Mouse (Mus musculus): ENCODE results near the gene Pnmt. TPM values are rescaled to one million over a fixed set of nuclear protein-coding genes. Genes with fewer than 3 reads are reported as not detected.

Pnmt gene
- polyA plus RNA-seq, 1 experiment from 2014 or later: 0.54 TPM

- H3K4me3 ChIP-seq (ENCODE audit: low read depth, low read length): no peak overlapping the region
- H3K4me2 ChIP-seq (replicated peaks; ENCODE audit: low read depth, low read length): no peak overlapping the region
- no peaks in the 10 kb centered on the region for H3K4me1 ChIP-seq (replicated peaks; ENCODE audit: control insufficient read depth, insufficient read depth, low read length)
- ATAC-seq (ENCODE audit: low FRiP score) (no peak), DNase-seq (ENCODE audit: low spot score) (peak; percentile 18)
- H3K36me3 ChIP-seq (ENCODE audit: control insufficient read depth, insufficient read depth, low read length): no peaks in the 10 kb centered on the region
- H3K9me3 ChIP-seq (ENCODE audit: control insufficient read depth, low read length): no peaks in the 10 kb centered on the region
- no peak overlapping the region for H3K9ac ChIP-seq (ENCODE audit: low read depth, low read length)
- 13% methylated on average over 24 of the region's 24 CpGs for WGBS
- H3K27me3 ChIP-seq (ENCODE audit: control insufficient read depth, insufficient read depth, low read length): peaks cover 29% of the 10 kb centered on the region
- H3K27ac ChIP-seq (ENCODE audit: low read depth, low read length): no peak overlapping the region
Observed at GRCm38 (mm10) chr11:98386596-98386995, 346 bp downstream of the Pnmt start.

GRCm38 (mm10) chr11:98387056-98387577 is 867 bp downstream of the Pnmt start:
- H3K36me3 ChIP-seq (ENCODE audit: control insufficient read depth, insufficient read depth, low read length): no peaks in the 10 kb centered on the region
- no peak overlapping the region for H3K4me3 ChIP-seq (ENCODE audit: low read depth, low read length)
- H3K4me1 ChIP-seq (replicated peaks; ENCODE audit: control insufficient read depth, insufficient read depth, low read length): no peaks in the 10 kb centered on the region
- H3K27ac ChIP-seq (ENCODE audit: low read depth, low read length): no peak overlapping the region
- DNase-seq (ENCODE audit: low spot score) (no peak), ATAC-seq (ENCODE audit: low FRiP score) (no peak)
- no peaks in the 10 kb centered on the region for H3K9me3 ChIP-seq (ENCODE audit: control insufficient read depth, low read length)
- H3K27me3 ChIP-seq (ENCODE audit: control insufficient read depth, insufficient read depth, low read length): peaks cover 29% of the 10 kb centered on the region
- no peak overlapping the region for H3K9ac ChIP-seq (ENCODE audit: low read depth, low read length)
- no peak overlapping the region; the same call in 1 of the 2 replicates for H3K4me2 ChIP-seq (replicated peaks; ENCODE audit: low read depth, low read length)
- 57% methylated on average over 14 of the region's 14 CpGs for WGBS

GRCm38 (mm10) chr11:98388282-98388681 is 2.0 kb downstream of the Pnmt start:
- Histone ChIP-seq H3K4me3 (ENCODE audit: low read depth, low read length) (no peak overlapping the region), H3K27ac (ENCODE audit: low read depth, low read length) (no peak overlapping the region), H3K4me1 (replicated peaks; ENCODE audit: control insufficient read depth, insufficient read depth, low read length) (no peaks in the 10 kb centered on the region), H3K9ac (ENCODE audit: low read depth, low read length) (no peak overlapping the region), H3K27me3 (ENCODE audit: control insufficient read depth, insufficient read depth, low read length) (peaks cover 29% of the 10 kb centered on the region), H3K9me3 (ENCODE audit: control insufficient read depth, low read length) (no peaks in the 10 kb centered on the region), H3K36me3 (ENCODE audit: control insufficient read depth, insufficient read depth, low read length) (no peaks in the 10 kb centered on the region), H3K4me2 (replicated peaks; ENCODE audit: low read depth, low read length) (no peak overlapping the region)
- DNase-seq (ENCODE audit: low spot score) (no peak), ATAC-seq (ENCODE audit: low FRiP score) (no peak)
- WGBS: 78% methylated on average over 10 of the region's 10 CpGs

GRCm38 (mm10) chr11:98389221-98389780 is 3.1 kb downstream of the Pnmt start:
- Histone ChIP-seq H3K4me3 (ENCODE audit: low read depth, low read length) (no peak overlapping the region), H3K4me1 (replicated peaks; ENCODE audit: control insufficient read depth, insufficient read depth, low read length) (no peaks in the 10 kb centered on the region), H3K9ac (ENCODE audit: low read depth, low read length) (no peak overlapping the region), H3K36me3 (ENCODE audit: control insufficient read depth, insufficient read depth, low read length) (no peaks in the 10 kb centered on the region), H3K27me3 (ENCODE audit: control insufficient read depth, insufficient read depth, low read length) (peaks cover 27% of the 10 kb centered on the region), H3K4me2 (replicated peaks; ENCODE audit: low read depth, low read length) (no peak overlapping the region), H3K9me3 (ENCODE audit: control insufficient read depth, low read length) (no peaks in the 10 kb centered on the region), H3K27ac (ENCODE audit: low read depth, low read length) (no peak overlapping the region)
- DNase-seq (ENCODE audit: low spot score) (peak; percentile 64), ATAC-seq (ENCODE audit: low FRiP score) (no peak)
- whole genome bisulfite sequencing: 24% methylated on average over 9 of the region's 9 CpGs

GRCm38 (mm10) chr11:98390141-98390540 is 3.9 kb downstream of the Pnmt start:
- Histone ChIP-seq H3K9ac (ENCODE audit: low read depth, low read length) (no peak overlapping the region), H3K4me1 (replicated peaks; ENCODE audit: control insufficient read depth, insufficient read depth, low read length) (no peaks in the 10 kb centered on the region), H3K27ac (ENCODE audit: low read depth, low read length) (no peak overlapping the region), H3K27me3 (ENCODE audit: control insufficient read depth, insufficient read depth, low read length) (peaks cover 22% of the 10 kb centered on the region), H3K4me3 (ENCODE audit: low read depth, low read length) (no peak overlapping the region), H3K4me2 (replicated peaks; ENCODE audit: low read depth, low read length) (no peak overlapping the region), H3K9me3 (ENCODE audit: control insufficient read depth, low read length) (no peaks in the 10 kb centered on the region), H3K36me3 (ENCODE audit: control insufficient read depth, insufficient read depth, low read length) (no peaks in the 10 kb centered on the region)
- DNase-seq (ENCODE audit: low spot score) (no peak), ATAC-seq (ENCODE audit: low FRiP score) (no peak)
- WGBS: 79% methylated on average over 12 of the region's 12 CpGs

- ATAC-seq (ENCODE audit: low FRiP score) (no peak), DNase-seq (ENCODE audit: low spot score) (no peak)
- 19% methylated on average over 8 of the region's 8 CpGs for WGBS
- Histone ChIP-seq H3K27me3 (ENCODE audit: control insufficient read depth, insufficient read depth, low read length) (peaks cover 10% of the 10 kb centered on the region), H3K4me2 (replicated peaks; ENCODE audit: low read depth, low read length) (no peak overlapping the region), H3K36me3 (ENCODE audit: control insufficient read depth, insufficient read depth, low read length) (no peaks in the 10 kb centered on the region), H3K4me1 (replicated peaks; ENCODE audit: control insufficient read depth, insufficient read depth, low read length) (no peaks in the 10 kb centered on the region), H3K9me3 (ENCODE audit: control insufficient read depth, low read length) (no peaks in the 10 kb centered on the region), H3K9ac (ENCODE audit: low read depth, low read length) (no peak overlapping the region), H3K4me3 (ENCODE audit: low read depth, low read length) (no peak overlapping the region), H3K27ac (ENCODE audit: low read depth, low read length) (no peak overlapping the region)
Observed at GRCm38 (mm10) chr11:98392034-98392433, 5.8 kb downstream of the Pnmt start.

GRCm38 (mm10) chr11:98392645-98393044 is 6.4 kb downstream of the Pnmt start:
- Histone ChIP-seq H3K27ac (ENCODE audit: low read depth, low read length) (no peak overlapping the region), H3K27me3 (ENCODE audit: control insufficient read depth, insufficient read depth, low read length) (peaks cover 4% of the 10 kb centered on the region), H3K4me1 (replicated peaks; ENCODE audit: control insufficient read depth, insufficient read depth, low read length) (no peaks in the 10 kb centered on the region), H3K4me2 (replicated peaks; ENCODE audit: low read depth, low read length) (no peak overlapping the region), H3K4me3 (ENCODE audit: low read depth, low read length) (no peak overlapping the region), H3K9ac (ENCODE audit: low read depth, low read length) (no peak overlapping the region), H3K9me3 (ENCODE audit: control insufficient read depth, low read length) (no peaks in the 10 kb centered on the region), H3K36me3 (ENCODE audit: control insufficient read depth, insufficient read depth, low read length) (no peaks in the 10 kb centered on the region)
- 44% methylated on average over 4 of the region's 4 CpGs for WGBS
- ATAC-seq (ENCODE audit: low FRiP score): no peak
- no peak for DNase-seq (ENCODE audit: low spot score)

GRCm38 (mm10) chr11:98393317-98393716 is 7.1 kb downstream of the Pnmt start:
- H3K9me3 ChIP-seq (ENCODE audit: control insufficient read depth, low read length): no peaks in the 10 kb centered on the region
- no peak overlapping the region for H3K27ac ChIP-seq (ENCODE audit: low read depth, low read length)
- H3K4me1 ChIP-seq (replicated peaks; ENCODE audit: control insufficient read depth, insufficient read depth, low read length): no peaks in the 10 kb centered on the region
- H3K36me3 ChIP-seq (ENCODE audit: control insufficient read depth, insufficient read depth, low read length): no peaks in the 10 kb centered on the region
- DNase-seq (ENCODE audit: low spot score) (no peak), ATAC-seq (ENCODE audit: low FRiP score) (no peak)
- H3K9ac ChIP-seq (ENCODE audit: low read depth, low read length): no peak overlapping the region
- 80% methylated on average over 6 of the region's 6 CpGs for WGBS
- H3K27me3 ChIP-seq (ENCODE audit: control insufficient read depth, insufficient read depth, low read length): peaks cover 3% of the 10 kb centered on the region
- no peak overlapping the region for H3K4me3 ChIP-seq (ENCODE audit: low read depth, low read length)
- H3K4me2 ChIP-seq (replicated peaks; ENCODE audit: low read depth, low read length): no peak overlapping the region

- Histone ChIP-seq H3K4me2 (replicated peaks; ENCODE audit: low read depth, low read length) (no peak overlapping the region), H3K27me3 (ENCODE audit: control insufficient read depth, insufficient read depth, low read length) (peaks cover 3% of the 10 kb centered on the region; the same call in 1 of the 2 replicates), H3K36me3 (ENCODE audit: control insufficient read depth, insufficient read depth, low read length) (no peaks in the 10 kb centered on the region), H3K4me3 (ENCODE audit: low read depth, low read length) (no peak overlapping the region), H3K27ac (ENCODE audit: low read depth, low read length) (no peak overlapping the region), H3K9ac (ENCODE audit: low read depth, low read length) (no peak overlapping the region), H3K4me1 (replicated peaks; ENCODE audit: control insufficient read depth, insufficient read depth, low read length) (no peaks in the 10 kb centered on the region), H3K9me3 (ENCODE audit: control insufficient read depth, low read length) (no peaks in the 10 kb centered on the region)
- 57% methylated on average over 6 of the region's 6 CpGs for WGBS
- no peak for DNase-seq (ENCODE audit: low spot score)
- no peak for ATAC-seq (ENCODE audit: low FRiP score)
Observed at GRCm38 (mm10) chr11:98394301-98394700, 8.1 kb downstream of the Pnmt start.
